Mouse (Mus musculus) stomach, postnatal 0 days (tissue): Measurements from ENCODE around the gene Pcnx2. TPM values are rescaled to one million over a fixed set of nuclear protein-coding genes. Genes with fewer than 3 reads are reported as not detected.

ENCODE experiments used
- ATAC-seq: fragments of 200-750 bp; cut with Nextera tagmentation; 2 replicates; pipeline ENCODE4 v1.8.0; 2017; ENCODE audit not compliant: low FRiP score, low TSS enrichment
- DNase-seq: peaks from one replicate; pipeline ENCODE4 v3.0.0-alpha.2; 2016; ENCODE audit warnings: low spot score
- H3K27ac ChIP-seq: fragments of 300-500 bp; sonication (generic); replicated peaks from 2 replicates; pipeline ENCODE4 v1.5.1; 2014; ENCODE audit warnings: mild to moderate bottlenecking, control low read depth
- H3K27me3 ChIP-seq: fragments of 300-500 bp; sonication (generic); 2 replicates; pipeline ENCODE4 v1.6.1; 2014; ENCODE audit warnings: low read length; ENCODE audit not compliant: control insufficient read depth, insufficient read depth
- H3K36me3 ChIP-seq: fragments of 300-500 bp; sonication (generic); 2 replicates; pipeline ENCODE4 v1.6.1; 2014; ENCODE audit warnings: low read length, mixed read lengths; ENCODE audit not compliant: control insufficient read depth, insufficient read depth
- H3K4me1 ChIP-seq: fragments of 300-500 bp; sonication (generic); replicated peaks from 2 replicates; pipeline ENCODE4 v1.6.1; 2014; ENCODE audit warnings: antibody characterized with exemption; ENCODE audit not compliant: control insufficient read depth, insufficient read depth
- H3K4me2 ChIP-seq: fragments of 300-500 bp; sonication (generic); replicated peaks from 2 replicates; pipeline ENCODE4 v1.6.1; 2014; ENCODE audit warnings: low read depth, mild to moderate bottlenecking, control low read depth, moderate library complexity
- H3K4me3 ChIP-seq: fragments of 300-500 bp; sonication (generic); 2 replicates; pipeline ENCODE4 v1.5.1; 2014; ENCODE audit warnings: low read depth, low read length, control low read depth
- H3K9ac ChIP-seq: fragments of 300-500 bp; sonication (generic); 2 replicates; pipeline ENCODE4 v1.6.1; 2014; ENCODE audit warnings: mild to moderate bottlenecking, low read length, control low read depth, mixed read lengths
- H3K9me3 ChIP-seq: fragments of 300-500 bp; sonication (generic); 2 replicates; pipeline ENCODE4 v1.6.1; 2016; ENCODE audit warnings: low read length; ENCODE audit not compliant: control insufficient read depth
- CTCF ChIP-seq: IDR thresholded peaks from 2 replicates; pipeline ENCODE4 v1.5.1; 2016; ENCODE audit warnings: antibody characterized with exemption, low read depth, mild to moderate bottlenecking, moderate library complexity
- EP300 ChIP-seq: optimal IDR thresholded peaks from 2 replicates; pipeline ENCODE3; 2016; ENCODE audit warnings: antibody characterized with exemption
- WGBS: fragments of 180-500 bp; shearing (Covaris S2); extraction: QIAGEN DNeasy Blood & Tissue Kit; methylation state at CpG from one replicate; pipeline ENCODE4 v1.1.7; 2014; 5-methylcytosine and 5-hydroxymethylcytosine counted together
- polyA plus RNA-seq: library from polyadenylated mRNA; unstranded; fragments of >200 nt; fragmentation: Nextera tagmentation; extraction: Ambion mirVana; gene quantifications from 2 replicates; pipeline ENCODE4 v1.2.1, GENCODE M21; 2015

The Pcnx2 gene
- polyA plus RNA-seq, 1 experiment from 2014 or later, result 0.17 TPM

DNA sequence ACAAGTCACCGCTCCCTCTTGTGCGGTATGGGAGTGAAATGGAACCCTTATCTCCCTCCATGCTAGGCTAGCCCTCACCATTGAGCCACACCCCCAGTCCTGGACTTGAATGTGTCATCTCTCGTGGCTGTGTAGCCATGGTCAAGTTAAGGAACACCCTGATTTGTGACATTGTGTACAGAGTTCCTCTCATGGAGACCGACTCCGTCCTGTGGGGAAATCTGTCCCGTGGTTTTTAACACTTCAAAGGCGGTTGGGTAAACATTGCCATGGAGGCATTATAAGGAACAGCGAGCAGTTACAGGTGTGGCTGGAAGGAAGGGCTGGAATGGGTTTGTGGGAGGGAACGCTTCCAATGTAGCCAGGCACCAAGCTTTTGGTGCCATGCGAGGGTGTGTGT is 18.9 kb upstream of the Pcnx2 start:
- no peaks in the 10 kb centered on the region for H3K9me3 ChIP-seq
- DNase-seq (peak; percentile 81), ATAC-seq (peak; percentile 91)
- 36% methylated on average over 10 of the region's 10 CpGs for WGBS
- TF ChIP-seq CTCF, result no peak
- H3K4me3 ChIP-seq, result no peak overlapping the region
- H3K4me2 ChIP-seq, result no peak overlapping the region
- no peaks in the 10 kb centered on the region for H3K36me3 ChIP-seq
- H3K27me3 ChIP-seq, result no peaks in the 10 kb centered on the region
- H3K4me1 ChIP-seq, result no peaks in the 10 kb centered on the region
- H3K9ac ChIP-seq, result no peak overlapping the region
- H3K27ac ChIP-seq, result 0 out of 2 replicates have a peak overlapping the region, but pooled peaks have one; percentile 30

DNA sequence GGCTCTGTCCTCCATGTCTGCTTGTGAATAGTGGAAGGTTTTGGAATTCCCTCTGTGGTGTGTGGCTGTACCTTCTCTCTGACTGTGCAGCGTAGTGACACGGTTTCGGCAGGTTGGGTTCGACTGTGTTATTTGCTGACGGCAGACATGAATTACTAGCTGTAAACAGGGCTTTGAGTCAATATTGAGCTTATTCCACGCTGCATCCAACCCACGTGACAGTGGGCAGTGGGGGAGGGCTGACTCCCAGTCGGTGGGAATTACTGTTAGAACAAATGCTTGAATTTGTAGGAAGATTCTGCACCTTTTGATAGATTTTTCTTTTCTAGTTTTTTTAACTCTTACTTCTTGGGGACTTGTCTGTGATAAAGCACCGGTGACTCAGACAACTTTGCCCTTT is 16.3 kb upstream of the Pcnx2 start:
- TF ChIP-seq EP300, result no peak
- no peak for TF ChIP-seq CTCF
- H3K4me1 ChIP-seq, result peaks cover 2% of the 10 kb centered on the region; the same call in 1 of the 2 replicates
- WGBS, result 45% methylated on average over 9 of the region's 9 CpGs
- H3K4me2 ChIP-seq, result no peak overlapping the region
- DNase-seq (peak; percentile 67), ATAC-seq (no peak)
- no peak overlapping the region for H3K27ac ChIP-seq
- H3K27me3 ChIP-seq, result peaks cover 5% of the 10 kb centered on the region; the same call in 1 of the 2 replicates
- no peak overlapping the region for H3K9ac ChIP-seq
- H3K4me3 ChIP-seq, result no peak overlapping the region
- H3K36me3 ChIP-seq, result no peaks in the 10 kb centered on the region
- H3K9me3 ChIP-seq, result no peaks in the 10 kb centered on the region

DNA sequence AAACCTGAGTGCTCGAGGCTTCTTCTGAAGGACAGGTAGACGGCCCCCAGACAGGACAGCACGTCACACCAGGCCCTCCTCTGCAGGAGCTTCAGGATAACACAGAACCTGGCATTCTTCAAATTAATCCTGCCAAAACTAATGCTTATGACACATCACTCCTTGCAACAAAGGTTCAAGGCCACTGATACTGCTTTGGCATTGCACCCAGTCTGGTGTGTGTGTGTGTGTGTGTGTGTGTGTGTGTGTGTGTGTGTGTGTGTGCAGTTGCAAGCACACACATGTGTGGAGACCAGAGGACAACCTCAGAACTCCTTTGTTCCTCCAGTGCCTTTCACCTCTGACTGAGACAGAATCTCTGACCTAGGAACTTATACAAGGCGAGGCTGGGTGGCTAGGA is 15.1 kb upstream of the Pcnx2 start:
- DNase-seq (no peak), ATAC-seq (no peak)
- no peak for TF ChIP-seq CTCF
- TF ChIP-seq EP300, result no peak
- Histone ChIP-seq H3K4me3 (no peak overlapping the region), H3K9ac (no peak overlapping the region), H3K4me2 (no peak overlapping the region), H3K9me3 (no peaks in the 10 kb centered on the region), H3K36me3 (no peaks in the 10 kb centered on the region), H3K4me1 (peaks cover 2% of the 10 kb centered on the region; the same call in 1 of the 2 replicates), H3K27ac (no peak overlapping the region), H3K27me3 (peaks cover 5% of the 10 kb centered on the region; the same call in 1 of the 2 replicates)
- WGBS, result 79% methylated on average over 4 of the region's 4 CpGs

GRCm38 (mm10) chr8:125911229-125911580 is 13.1 kb upstream of the Pcnx2 start:
- Histone ChIP-seq H3K4me3 (peak overlapping the region; percentile 54), H3K27me3 (peaks cover 5% of the 10 kb centered on the region; the same call in 1 of the 2 replicates), H3K4me2 (peak overlapping the region; percentile 92), H3K9me3 (no peaks in the 10 kb centered on the region), H3K4me1 (peaks cover 2% of the 10 kb centered on the region; the same call in 1 of the 2 replicates), H3K9ac (peak overlapping the region; percentile 59), H3K36me3 (no peaks in the 10 kb centered on the region), H3K27ac (peak overlapping the region; percentile 78)
- ATAC-seq, result no peak
- no peak for DNase-seq
- TF ChIP-seq EP300, result no peak
- TF ChIP-seq CTCF, result no peak
- WGBS, result 2% methylated on average over 24 of the region's 31 CpGs

DNA sequence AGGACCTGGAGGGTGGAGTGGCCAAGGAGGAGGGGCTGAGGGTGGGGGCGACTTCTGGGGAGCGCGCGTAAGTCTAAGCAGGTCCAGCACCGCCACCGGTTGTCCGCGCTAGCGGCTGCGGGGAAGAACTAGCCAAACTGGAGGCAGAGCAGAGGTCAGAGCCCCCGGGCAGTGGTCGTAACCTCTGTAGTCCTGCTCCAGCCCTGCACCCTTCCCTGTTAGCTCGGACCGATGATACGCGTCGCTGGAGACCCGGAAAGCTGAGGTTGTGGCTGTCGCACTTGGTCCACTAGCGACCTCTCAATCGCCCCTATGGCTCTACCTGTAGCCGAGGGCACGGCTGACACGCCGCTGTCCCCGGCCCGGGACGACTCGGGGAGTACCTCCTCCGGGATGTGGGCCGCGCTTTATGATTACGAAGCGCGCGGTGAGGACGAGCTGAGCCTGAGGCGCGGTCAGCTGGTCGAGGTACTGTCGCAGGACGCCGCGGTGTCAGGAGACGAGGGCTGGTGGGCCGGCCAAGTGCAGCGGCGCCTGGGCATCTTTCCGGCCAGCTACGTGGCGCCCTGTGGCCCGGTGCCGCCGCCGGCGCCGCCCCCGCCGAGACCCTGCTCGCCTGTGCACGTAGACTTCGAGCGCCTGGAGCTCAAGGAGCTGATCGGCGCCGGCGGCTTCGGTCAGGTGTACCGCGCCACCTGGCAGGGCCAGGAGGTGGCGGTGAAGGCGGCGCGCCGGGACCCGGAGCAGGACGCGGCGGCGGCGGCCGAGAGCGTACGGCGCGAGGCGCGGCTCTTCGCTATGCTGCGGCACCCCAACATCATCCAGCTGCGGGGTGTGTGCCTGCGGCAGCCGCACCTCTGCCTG is 12.5 kb upstream of the Pcnx2 start, which contains the start of gene Map3k21:
Gene Map3k21, plus strand, starts transcription at position 86 of the 864 bp plus-strand sequence.
- WGBS, result under 1% methylated on average over 88 of the region's 93 CpGs
- H3K4me3 ChIP-seq, result peak within 1 kb of the TSS; percentile 54

More for the DNA sequence above, 12.5 kb upstream of the Pcnx2 start, which contains the start of gene Map3k21:
- peak; percentile 75 for DNase-seq
- Histone ChIP-seq H3K36me3 (no peaks in the 10 kb centered on the region), H3K9me3 (no peaks in the 10 kb centered on the region), H3K4me1 (peaks cover 2% of the 10 kb centered on the region; the same call in 1 of the 2 replicates), H3K9ac (peak within 1 kb of the TSS; percentile 59), H3K27ac (peak within 1 kb of the TSS; percentile 78), H3K27me3 (peaks cover 5% of the 10 kb centered on the region; the same call in 1 of the 2 replicates), H3K4me2 (peak within 1 kb of the TSS; percentile 92)
- ATAC-seq, result peak; percentile 57
- TF ChIP-seq CTCF (peak; percentile 23; the same call in 1 of the 2 replicates), EP300 (no peak)
